Mouse (Mus musculus) urinary bladder, postnatal 14 days (tissue): ENCODE results near the gene Il15.

Experiments used
- DNase-seq: peaks from one replicate; pipeline ENCODE4 v3.0.0; 2021; ENCODE audit warnings: low spot score

Il15 gene

DNA sequence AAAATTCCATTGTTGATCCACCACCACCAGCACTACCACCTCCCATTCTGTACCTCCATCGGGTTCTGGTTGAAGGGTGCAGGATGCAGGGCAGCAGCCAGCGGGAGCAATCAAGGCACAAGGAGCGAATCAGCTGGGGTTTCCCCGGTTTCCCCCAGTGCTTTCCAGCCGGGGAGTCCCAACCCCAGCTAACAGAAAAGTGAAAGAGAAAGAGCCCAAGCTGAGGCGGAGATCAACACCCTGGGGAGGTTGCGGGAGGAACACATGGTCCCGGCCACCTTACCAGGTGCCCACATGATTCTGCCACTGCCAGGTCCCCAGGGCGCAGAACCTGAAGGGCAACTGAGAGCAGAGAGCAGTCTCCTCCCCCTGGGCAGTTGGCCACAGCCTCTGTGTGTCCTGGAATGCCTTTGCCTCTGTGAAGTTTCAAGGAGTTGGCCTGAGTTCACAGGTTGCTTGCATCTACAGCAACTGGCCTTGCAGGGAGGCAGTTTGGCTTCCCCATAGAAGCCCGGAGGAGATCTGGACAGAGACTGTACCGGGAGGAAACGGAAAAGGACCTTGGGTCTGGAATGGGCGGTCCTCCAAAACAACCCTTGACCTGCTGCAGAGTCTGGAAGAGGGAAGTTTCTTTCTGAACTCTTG lies at the start of gene Il15:
TSS of gene Il15 (minus strand) at position 537 of the 645 bp plus-strand sequence.
- DNase-seq: peak; percentile 75

GRCm38 (mm10) chr8:82444897-82445296 lies 41.9 kb upstream of the Il15 start:
- DNase-seq: no peak

- peak; percentile 45 for DNase-seq
Measured at GRCm38 (mm10) chr8:82416587-82417340, 13.7 kb upstream of the Il15 start.

GRCm38 (mm10) chr8:82415485-82415884 lies 12.5 kb upstream of the Il15 start:
- DNase-seq: no peak

DNA sequence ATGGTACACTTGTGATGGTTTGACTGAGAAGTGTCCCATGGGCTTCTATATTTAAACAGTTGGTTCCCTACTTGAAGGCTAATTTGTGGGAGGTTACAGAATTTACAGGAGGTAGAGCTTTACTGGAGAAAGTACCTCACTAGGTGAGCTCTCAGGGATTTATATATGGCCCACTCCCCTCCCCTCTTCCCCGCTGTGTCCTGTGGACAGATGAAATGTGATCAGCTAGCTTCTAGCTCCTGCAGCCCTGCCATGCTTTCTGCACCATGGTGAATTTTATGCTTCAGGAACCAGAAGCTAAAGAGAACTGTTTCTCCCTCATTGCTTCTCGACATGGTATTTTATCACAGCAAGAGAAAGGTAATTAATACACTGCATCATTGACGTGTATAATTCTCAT lies 7.1 kb upstream of the Il15 start:
- DNase-seq: no peak

DNA sequence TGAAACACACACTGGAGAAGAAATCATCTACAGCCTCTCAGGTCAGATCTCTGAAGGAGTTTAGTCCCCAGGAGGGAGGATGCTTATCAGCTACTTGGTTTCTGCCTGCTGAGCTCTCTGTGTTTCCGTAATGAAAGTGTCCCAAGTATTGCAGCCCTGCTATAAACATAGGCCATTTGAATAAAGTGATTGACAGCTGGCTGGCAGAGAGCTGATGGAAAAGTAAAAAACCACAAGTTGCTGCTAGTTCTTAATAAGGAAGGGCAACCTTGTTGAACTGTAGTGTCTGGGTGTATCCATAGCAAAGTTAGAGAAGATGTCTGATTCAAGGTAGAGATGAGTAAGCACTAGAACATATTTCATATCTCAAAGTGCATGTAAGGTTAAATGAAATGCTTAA lies 4.0 kb upstream of the Il15 start:
- DNase-seq: no peak

DNA sequence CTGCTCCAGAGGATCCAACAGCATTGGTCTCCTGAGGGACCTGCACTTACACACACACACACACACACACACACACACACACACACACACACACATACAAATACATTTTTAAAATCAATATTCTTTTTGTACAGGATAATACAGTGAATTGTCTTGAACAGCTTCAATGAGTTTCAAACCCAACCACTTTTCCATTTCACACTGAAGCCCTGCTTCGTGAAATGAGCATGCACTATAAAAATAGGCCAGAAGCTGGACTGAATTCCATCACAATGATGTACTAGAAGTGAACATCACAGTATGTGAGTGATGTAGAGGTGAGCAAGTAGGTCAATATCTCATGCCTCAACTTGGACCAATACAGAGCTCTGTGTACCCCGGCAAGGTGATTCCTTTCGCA lies 1.0 kb upstream of the Il15 start:
- no peak for DNase-seq

GRCm38 (mm10) chr8:82402261-82402685 lies 749 bp downstream of the Il15 start:
- DNase-seq: peak; percentile 56

DNA sequence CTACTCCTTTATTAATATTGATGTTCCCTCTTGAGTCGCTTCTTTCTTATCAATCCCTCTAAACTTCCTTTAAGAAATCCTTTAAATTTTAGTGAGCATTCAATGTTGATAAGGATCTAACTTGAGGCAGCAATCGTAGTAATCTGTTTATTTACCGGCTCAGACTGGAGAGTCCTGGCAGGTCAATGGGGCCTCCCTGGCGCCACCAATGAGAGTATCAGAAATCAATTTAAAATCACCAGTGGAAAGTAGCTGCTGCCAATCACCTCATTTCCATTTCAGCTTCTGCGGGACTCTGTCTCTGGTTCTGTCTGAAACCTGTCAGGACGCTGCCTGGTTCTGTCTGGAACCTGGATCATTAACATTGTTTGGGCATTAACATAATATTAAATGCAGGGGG lies 1.5 kb downstream of the Il15 start:
- no peak for DNase-seq

DNA sequence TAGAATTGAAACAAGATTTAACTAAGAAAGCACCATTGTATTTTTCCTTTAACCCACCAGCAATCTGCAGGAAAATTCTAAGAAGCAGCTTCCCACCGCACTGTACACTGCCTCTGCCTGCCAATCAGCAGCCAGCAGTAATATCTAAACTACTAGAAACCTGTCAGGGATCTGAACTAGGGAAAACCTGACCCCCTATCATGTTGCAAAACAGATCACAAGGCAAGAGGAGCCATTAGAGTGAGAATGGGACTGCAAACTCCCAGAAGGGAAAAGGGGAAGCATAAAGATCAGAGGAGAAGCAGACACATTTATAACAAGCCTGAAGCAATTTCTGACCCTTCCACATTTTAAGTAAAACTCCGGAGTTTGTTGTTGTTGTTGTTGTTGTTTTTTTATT lies 2.0 kb downstream of the Il15 start:
- DNase-seq: no peak

- no peak for DNase-seq
Measured at GRCm38 (mm10) chr8:82400376-82400775, 2.6 kb downstream of the Il15 start.

GRCm38 (mm10) chr8:82398546-82398945 lies 4.5 kb downstream of the Il15 start:
- DNase-seq: no peak

GRCm38 (mm10) chr8:82391258-82391657 lies 11.8 kb downstream of the Il15 start:
- DNase-seq: no peak

DNA sequence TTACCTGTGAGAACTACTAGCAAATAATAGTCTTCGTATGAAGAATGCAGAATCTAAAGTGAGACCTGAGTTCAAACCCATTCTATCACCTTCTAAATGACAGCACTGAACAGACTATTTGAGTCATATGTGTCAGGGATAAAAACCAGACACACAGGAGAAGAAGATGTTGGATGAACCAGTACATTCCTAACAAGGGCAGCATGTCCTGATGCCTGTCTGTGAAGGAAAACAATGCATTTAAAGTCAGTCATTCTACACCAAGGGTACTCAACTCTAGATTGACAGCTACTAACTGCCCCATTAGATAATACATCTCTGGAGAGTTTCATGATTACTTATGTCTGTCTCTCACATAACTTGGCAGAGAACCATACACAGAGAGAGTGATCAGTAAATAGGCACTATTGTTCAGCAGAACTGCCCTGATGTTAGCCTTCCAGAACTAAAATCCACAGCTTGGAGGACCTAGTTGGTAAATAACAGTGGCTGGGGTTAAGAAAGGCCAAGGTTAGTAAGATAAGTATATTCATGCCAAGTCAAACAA lies 14.6 kb downstream of the Il15 start:
- DNase-seq: no peak

DNA sequence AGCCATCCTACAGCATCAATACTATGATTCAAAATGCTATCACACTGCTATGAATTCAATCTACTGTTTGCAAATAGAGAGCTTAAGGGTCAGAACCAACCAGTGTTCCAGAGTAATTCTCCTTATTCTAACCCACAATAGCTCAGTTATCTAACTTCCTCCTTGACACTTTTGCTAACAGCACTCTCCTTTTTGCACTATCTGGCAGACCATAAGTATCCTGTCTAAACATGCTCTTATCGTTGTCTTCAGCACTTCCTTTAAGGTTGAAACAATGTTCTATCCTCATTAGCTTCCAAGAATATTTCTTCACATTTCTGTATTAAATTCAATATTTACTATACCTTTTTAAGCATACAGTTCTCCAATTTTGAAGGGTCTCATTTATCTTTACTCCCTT lies 15.4 kb downstream of the Il15 start:
- no peak for DNase-seq

- DNase-seq: no peak
Measured at GRCm38 (mm10) chr8:82385867-82386266, 17.2 kb downstream of the Il15 start.

DNA sequence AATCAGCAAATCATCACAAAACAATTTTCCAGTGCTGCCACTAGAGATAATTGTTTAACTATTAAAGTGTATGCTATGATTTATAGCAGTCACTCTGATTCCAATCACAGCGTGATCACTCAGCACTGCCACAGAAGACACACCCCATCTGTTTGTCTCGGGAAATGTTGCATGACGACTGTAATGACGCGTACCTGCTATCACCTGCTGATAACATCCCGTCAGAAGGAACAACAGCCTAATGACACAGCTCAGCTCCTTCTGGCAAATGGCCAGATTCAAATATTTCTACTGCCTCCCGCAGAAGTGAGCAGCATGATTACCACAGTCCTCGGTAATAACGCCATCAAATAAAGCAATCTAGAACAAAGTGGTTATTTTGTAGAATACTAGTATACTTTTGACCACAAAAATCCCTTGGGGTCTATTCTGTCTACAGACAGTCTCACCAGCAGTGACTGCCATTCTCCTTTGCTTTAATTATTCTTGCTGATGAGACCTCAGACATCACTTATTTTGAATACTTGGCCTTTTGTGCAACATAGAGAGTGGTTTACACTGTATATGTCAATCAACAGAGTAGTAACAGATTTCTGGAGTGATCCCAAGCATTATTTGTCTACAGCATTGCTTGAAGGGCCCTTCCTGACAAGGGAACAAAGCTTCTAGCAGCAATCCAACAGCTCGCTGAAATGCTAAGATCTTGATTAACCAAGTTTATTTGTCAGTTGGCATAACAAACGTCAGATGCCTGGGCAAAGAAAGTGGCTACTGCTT lies 18.4 kb downstream of the Il15 start:
- no peak for DNase-seq

- DNase-seq: no peak
Measured at GRCm38 (mm10) chr8:82383346-82383745, 19.7 kb downstream of the Il15 start.

GRCm38 (mm10) chr8:82382316-82382715 lies 20.7 kb downstream of the Il15 start:
- DNase-seq: no peak

DNA sequence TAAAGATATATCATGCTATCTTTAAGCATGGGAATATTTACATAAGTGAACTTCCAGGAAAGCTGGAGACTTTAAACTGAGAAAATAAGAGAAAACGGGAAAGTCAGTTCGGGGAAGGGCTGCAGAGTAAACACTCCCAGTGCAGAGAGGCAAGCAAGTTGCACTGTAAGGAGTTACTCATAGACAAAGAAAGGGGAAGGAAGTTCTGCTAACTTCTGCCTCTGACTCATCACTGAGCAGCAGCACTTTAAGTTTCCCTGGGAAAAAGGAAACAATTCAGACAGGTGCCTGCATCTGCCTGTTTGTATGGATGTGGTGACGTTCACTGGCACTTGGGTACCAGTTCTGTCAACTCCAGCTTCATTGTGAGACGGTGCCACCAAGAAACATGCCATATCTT lies 28.6 kb downstream of the Il15 start:
- DNase-seq: no peak

- no peak for DNase-seq
Measured at GRCm38 (mm10) chr8:82372846-82373245, 30.2 kb downstream of the Il15 start.

- DNase-seq: no peak
Measured at GRCm38 (mm10) chr8:82370657-82371056, 32.4 kb downstream of the Il15 start.

- no peak for DNase-seq
Measured at GRCm38 (mm10) chr8:82361061-82361460, 42.0 kb downstream of the Il15 start.
